Mouse (Mus musculus): Measurements from ENCODE around the gene Rbm7. TPM values are rescaled to one million over a fixed set of nuclear protein-coding genes. Genes with fewer than 3 reads are reported as not detected.

Gene Rbm7
- polyA plus RNA-seq, 1 experiment from 2014 or later, result 73.1 TPM

GRCm38 (mm10) chr9:48495548-48495932 lies 441 bp upstream of the Rbm7 start:
- peak overlapping the region; percentile 97 for H3K27ac ChIP-seq (ENCODE audit: low read depth, low read length)
- H3K4me1 ChIP-seq (ENCODE audit: control insufficient read depth, insufficient read depth, low read depth, low read length), result peaks cover 11% of the 10 kb centered on the region
- H3K4me3 ChIP-seq (ENCODE audit: low read length), result peak overlapping the region; percentile 92
- no peaks in the 10 kb centered on the region for H3K9me3 ChIP-seq (ENCODE audit: control insufficient read depth, low read length)
- peak overlapping the region; percentile 95 for H3K4me2 ChIP-seq (ENCODE audit: low read length)
- 6% methylated on average over 34 of the region's 34 CpGs for WGBS
- peaks cover 7% of the 10 kb centered on the region; the same call in 1 of the 2 replicates for H3K36me3 ChIP-seq (ENCODE audit: control insufficient read depth, insufficient read depth, low read length)
- H3K9ac ChIP-seq (ENCODE audit: low read depth, low read length), result peak overlapping the region; percentile 89
- peak; percentile 84 for ATAC-seq
- H3K27me3 ChIP-seq (replicated peaks; ENCODE audit: control insufficient read depth, insufficient read depth, low read length), result no peaks in the 10 kb centered on the region

GRCm38 (mm10) chr9:48481214-48482134 lies 13.6 kb downstream of the Rbm7 start:
- ATAC-seq, result no peak
- Histone ChIP-seq H3K9ac (ENCODE audit: low read depth, low read length) (peak overlapping the region; percentile 52), H3K9me3 (ENCODE audit: control insufficient read depth, low read length) (no peaks in the 10 kb centered on the region), H3K27me3 (replicated peaks; ENCODE audit: control insufficient read depth, insufficient read depth, low read length) (no peaks in the 10 kb centered on the region), H3K4me2 (ENCODE audit: low read length) (peak overlapping the region; percentile 94), H3K4me1 (ENCODE audit: control insufficient read depth, insufficient read depth, low read depth, low read length) (peaks cover 8% of the 10 kb centered on the region), H3K36me3 (ENCODE audit: control insufficient read depth, insufficient read depth, low read length) (0 out of 2 replicates have a peak, but pooled peaks cover 3% of the 10 kb centered on the region), H3K4me3 (ENCODE audit: low read length) (peak overlapping the region; percentile 94), H3K27ac (ENCODE audit: low read depth, low read length) (no peak overlapping the region)
- 36% methylated on average over 20 of the region's 20 CpGs for WGBS

- ATAC-seq, result peak; percentile 100
- Histone ChIP-seq H3K36me3 (ENCODE audit: control insufficient read depth, insufficient read depth, low read length) (0 out of 2 replicates have a peak, but pooled peaks cover 3% of the 10 kb centered on the region), H3K4me1 (ENCODE audit: control insufficient read depth, insufficient read depth, low read depth, low read length) (peaks cover 8% of the 10 kb centered on the region), H3K27ac (ENCODE audit: low read depth, low read length) (no peak within 1 kb of the TSS), H3K9ac (ENCODE audit: low read depth, low read length) (peak within 1 kb of the TSS; percentile 88), H3K4me3 (ENCODE audit: low read length) (peak within 1 kb of the TSS; percentile 94), H3K27me3 (replicated peaks; ENCODE audit: control insufficient read depth, insufficient read depth, low read length) (no peaks in the 10 kb centered on the region), H3K9me3 (ENCODE audit: control insufficient read depth, low read length) (no peaks in the 10 kb centered on the region), H3K4me2 (ENCODE audit: low read length) (peak within 1 kb of the TSS; percentile 94)
- under 1% methylated on average over 38 of the region's 49 CpGs for WGBS
Measured at GRCm38 (mm10) chr9:48480411-48481213, 14.5 kb downstream of the Rbm7 start, which contains the start of gene Rexo2. Gene Rexo2, minus strand, starts transcription at chr9:48480623.

- H3K27ac ChIP-seq (ENCODE audit: low read depth, low read length), result no peak overlapping the region
- H3K9me3 ChIP-seq (ENCODE audit: control insufficient read depth, low read length), result no peaks in the 10 kb centered on the region
- H3K36me3 ChIP-seq (ENCODE audit: control insufficient read depth, insufficient read depth, low read length), result 0 out of 2 replicates have a peak, but pooled peaks cover under 1% of the 10 kb centered on the region
- no peak for ATAC-seq
- H3K9ac ChIP-seq (ENCODE audit: low read depth, low read length), result peak overlapping the region; percentile 88
- no peaks in the 10 kb centered on the region for H3K27me3 ChIP-seq (replicated peaks; ENCODE audit: control insufficient read depth, insufficient read depth, low read length)
- H3K4me3 ChIP-seq (ENCODE audit: low read length), result peak overlapping the region; percentile 94
- WGBS, result 6% methylated on average over 25 of the region's 25 CpGs
- H3K4me1 ChIP-seq (ENCODE audit: control insufficient read depth, insufficient read depth, low read depth, low read length), result peaks cover 8% of the 10 kb centered on the region
- H3K4me2 ChIP-seq (ENCODE audit: low read length), result peak overlapping the region; percentile 94
Measured at GRCm38 (mm10) chr9:48479838-48480410, 15.2 kb downstream of the Rbm7 start.

- Histone ChIP-seq H3K4me3 (ENCODE audit: low read length) (no peak overlapping the region), H3K4me2 (ENCODE audit: low read length) (no peak overlapping the region), H3K36me3 (ENCODE audit: control insufficient read depth, insufficient read depth, low read length) (peaks cover 3% of the 10 kb centered on the region; the same call in 1 of the 2 replicates), H3K9ac (ENCODE audit: low read depth, low read length) (no peak overlapping the region), H3K27me3 (replicated peaks; ENCODE audit: control insufficient read depth, insufficient read depth, low read length) (no peaks in the 10 kb centered on the region), H3K27ac (ENCODE audit: low read depth, low read length) (no peak overlapping the region), H3K9me3 (ENCODE audit: control insufficient read depth, low read length) (no peaks in the 10 kb centered on the region), H3K4me1 (ENCODE audit: control insufficient read depth, insufficient read depth, low read depth, low read length) (peaks cover 8% of the 10 kb centered on the region)
- ATAC-seq, result no peak
- WGBS, result 95% methylated on average over 4 of the region's 4 CpGs
Measured at GRCm38 (mm10) chr9:48478808-48479207, 16.3 kb downstream of the Rbm7 start.

GRCm38 (mm10) chr9:48476236-48477165 lies 18.6 kb downstream of the Rbm7 start:
- ATAC-seq, result no peak
- Histone ChIP-seq H3K4me3 (ENCODE audit: low read length) (no peak overlapping the region), H3K9me3 (ENCODE audit: control insufficient read depth, low read length) (no peaks in the 10 kb centered on the region), H3K27ac (ENCODE audit: low read depth, low read length) (no peak overlapping the region), H3K36me3 (ENCODE audit: control insufficient read depth, insufficient read depth, low read length) (peaks cover 3% of the 10 kb centered on the region; the same call in 1 of the 2 replicates), H3K27me3 (replicated peaks; ENCODE audit: control insufficient read depth, insufficient read depth, low read length) (no peaks in the 10 kb centered on the region), H3K4me2 (ENCODE audit: low read length) (no peak overlapping the region), H3K9ac (ENCODE audit: low read depth, low read length) (no peak overlapping the region), H3K4me1 (ENCODE audit: control insufficient read depth, insufficient read depth, low read depth, low read length) (peaks cover 8% of the 10 kb centered on the region)
- WGBS, result 94% methylated on average over 10 of the region's 10 CpGs

GRCm38 (mm10) chr9:48474367-48474766 lies 20.7 kb downstream of the Rbm7 start:
- 97% methylated on average over 9 of the region's 9 CpGs for WGBS
- Histone ChIP-seq H3K4me3 (ENCODE audit: low read length) (no peak overlapping the region), H3K4me1 (ENCODE audit: control insufficient read depth, insufficient read depth, low read depth, low read length) (no peaks in the 10 kb centered on the region), H3K27me3 (replicated peaks; ENCODE audit: control insufficient read depth, insufficient read depth, low read length) (no peaks in the 10 kb centered on the region), H3K27ac (ENCODE audit: low read depth, low read length) (no peak overlapping the region), H3K4me2 (ENCODE audit: low read length) (no peak overlapping the region), H3K9me3 (ENCODE audit: control insufficient read depth, low read length) (no peaks in the 10 kb centered on the region), H3K36me3 (ENCODE audit: control insufficient read depth, insufficient read depth, low read length) (peaks cover 5% of the 10 kb centered on the region; the same call in 1 of the 2 replicates), H3K9ac (ENCODE audit: low read depth, low read length) (no peak overlapping the region)
- ATAC-seq, result no peak

GRCm38 (mm10) chr9:48473131-48473530 lies 22.0 kb downstream of the Rbm7 start:
- 93% methylated on average over 12 of the region's 12 CpGs for WGBS

More at GRCm38 (mm10) chr9:48473131-48473530, 22.0 kb downstream of the Rbm7 start:
- no peaks in the 10 kb centered on the region for H3K27me3 ChIP-seq (replicated peaks; ENCODE audit: control insufficient read depth, insufficient read depth, low read length)
- no peak overlapping the region for H3K27ac ChIP-seq (ENCODE audit: low read depth, low read length)
- H3K4me2 ChIP-seq (ENCODE audit: low read length), result no peak overlapping the region
- peaks cover 5% of the 10 kb centered on the region; the same call in 1 of the 2 replicates for H3K36me3 ChIP-seq (ENCODE audit: control insufficient read depth, insufficient read depth, low read length)
- ATAC-seq, result no peak
- no peak overlapping the region for H3K4me3 ChIP-seq (ENCODE audit: low read length)
- no peak overlapping the region for H3K9ac ChIP-seq (ENCODE audit: low read depth, low read length)
- no peaks in the 10 kb centered on the region for H3K9me3 ChIP-seq (ENCODE audit: control insufficient read depth, low read length)
- no peaks in the 10 kb centered on the region for H3K4me1 ChIP-seq (ENCODE audit: control insufficient read depth, insufficient read depth, low read depth, low read length)
